Mouse (Mus musculus): Measurements from ENCODE around the gene Dnm3. TPM values are rescaled to one million over a fixed set of nuclear protein-coding genes. Genes with fewer than 3 reads are reported as not detected.

Gene Dnm3
- polyA plus RNA-seq, 1 experiment, result 8.2 TPM

GRCm38 (mm10) chr1:161980626-161981298 lies 497.1 kb downstream of the Dnm3 start:
- WGBS, result 68% methylated on average over 9 of the region's 9 CpGs
- peaks cover 9% of the 10 kb centered on the region; the same call in 1 of the 2 replicates for H3K4me1 ChIP-seq (ENCODE audit: control insufficient read depth, insufficient read depth, low read length)
- H3K27ac ChIP-seq (ENCODE audit: insufficient read depth, low read depth, low read length), result no peak overlapping the region
- TF ChIP-seq POLR2A (IDR thresholded peaks at IDR 0.05; ENCODE audit: low read depth, low read length) (no peak), CTCF (conservative IDR thresholded peaks at IDR 0.05; ENCODE audit: insufficient read depth, insufficient read length, low read depth, low read length) (no peak)
- no peaks in the 10 kb centered on the region for H3K36me3 ChIP-seq (ENCODE audit: control insufficient read depth, insufficient read depth, low read length)
- H3K4me3 ChIP-seq (ENCODE audit: insufficient read depth, low read depth, low read length), result no peak overlapping the region
- no peaks in the 10 kb centered on the region for H3K27me3 ChIP-seq (replicated peaks; ENCODE audit: control insufficient read depth, insufficient read depth, low read length)
- DNase-seq, result peak; percentile 52

- Histone ChIP-seq H3K36me3 (ENCODE audit: control insufficient read depth, insufficient read depth, low read length) (no peaks in the 10 kb centered on the region), H3K4me3 (ENCODE audit: insufficient read depth, low read depth, low read length) (no peak overlapping the region), H3K27ac (ENCODE audit: insufficient read depth, low read depth, low read length) (no peak overlapping the region), H3K27me3 (replicated peaks; ENCODE audit: control insufficient read depth, insufficient read depth, low read length) (no peaks in the 10 kb centered on the region), H3K4me1 (ENCODE audit: control insufficient read depth, insufficient read depth, low read length) (peaks cover 9% of the 10 kb centered on the region; the same call in 1 of the 2 replicates)
- DNase-seq, result no peak
- WGBS, result 78% methylated on average over 2 of the region's 2 CpGs
- TF ChIP-seq POLR2A (IDR thresholded peaks at IDR 0.05; ENCODE audit: low read depth, low read length) (no peak), CTCF (conservative IDR thresholded peaks at IDR 0.05; ENCODE audit: insufficient read depth, insufficient read length, low read depth, low read length) (no peak)
Observed at GRCm38 (mm10) chr1:161980046-161980445, 497.8 kb downstream of the Dnm3 start.

GRCm38 (mm10) chr1:161979536-161979935 lies 498.3 kb downstream of the Dnm3 start, which contains the start of gene 4930558K02Rik:
Gene 4930558K02Rik (minus strand): TSS chr1:161979636.
- Histone ChIP-seq H3K27me3 (replicated peaks; ENCODE audit: control insufficient read depth, insufficient read depth, low read length) (no peaks in the 10 kb centered on the region), H3K4me3 (ENCODE audit: insufficient read depth, low read depth, low read length) (no peak within 1 kb of the TSS), H3K4me1 (ENCODE audit: control insufficient read depth, insufficient read depth, low read length) (peaks cover 9% of the 10 kb centered on the region; the same call in 1 of the 2 replicates), H3K27ac (ENCODE audit: insufficient read depth, low read depth, low read length) (no peak within 1 kb of the TSS), H3K36me3 (ENCODE audit: control insufficient read depth, insufficient read depth, low read length) (no peaks in the 10 kb centered on the region)
- no peak for DNase-seq
- TF ChIP-seq POLR2A (IDR thresholded peaks at IDR 0.05; ENCODE audit: low read depth, low read length), result no peak
- TF ChIP-seq CTCF (conservative IDR thresholded peaks at IDR 0.05; ENCODE audit: insufficient read depth, insufficient read length, low read depth, low read length), result no peak
- WGBS, result 69% methylated on average over 1 of the region's 1 CpGs

GRCm38 (mm10) chr1:161978173-161978700 lies 499.6 kb downstream of the Dnm3 start:
- Histone ChIP-seq H3K27me3 (replicated peaks; ENCODE audit: control insufficient read depth, insufficient read depth, low read length) (no peaks in the 10 kb centered on the region), H3K36me3 (ENCODE audit: control insufficient read depth, insufficient read depth, low read length) (no peaks in the 10 kb centered on the region), H3K4me1 (ENCODE audit: control insufficient read depth, insufficient read depth, low read length) (peaks cover 12% of the 10 kb centered on the region; the same call in 1 of the 2 replicates), H3K4me3 (ENCODE audit: insufficient read depth, low read depth, low read length) (no peak overlapping the region), H3K27ac (ENCODE audit: insufficient read depth, low read depth, low read length) (no peak overlapping the region)
- WGBS, result 89% methylated on average over 5 of the region's 5 CpGs
- TF ChIP-seq POLR2A (IDR thresholded peaks at IDR 0.05; ENCODE audit: low read depth, low read length) (no peak), CTCF (conservative IDR thresholded peaks at IDR 0.05; ENCODE audit: insufficient read depth, insufficient read length, low read depth, low read length) (no peak)
- no peak for DNase-seq

GRCm38 (mm10) chr1:161977331-161977730 lies 500.5 kb downstream of the Dnm3 start:
- no peaks in the 10 kb centered on the region for H3K27me3 ChIP-seq (replicated peaks; ENCODE audit: control insufficient read depth, insufficient read depth, low read length)
- WGBS, result 70% methylated on average over 4 of the region's 4 CpGs
- peaks cover 12% of the 10 kb centered on the region; the same call in 1 of the 2 replicates for H3K4me1 ChIP-seq (ENCODE audit: control insufficient read depth, insufficient read depth, low read length)
- no peak overlapping the region for H3K27ac ChIP-seq (ENCODE audit: insufficient read depth, low read depth, low read length)
- H3K36me3 ChIP-seq (ENCODE audit: control insufficient read depth, insufficient read depth, low read length), result no peaks in the 10 kb centered on the region
- no peak overlapping the region for H3K4me3 ChIP-seq (ENCODE audit: insufficient read depth, low read depth, low read length)
- no peak for DNase-seq
- no peak for TF ChIP-seq CTCF (conservative IDR thresholded peaks at IDR 0.05; ENCODE audit: insufficient read depth, insufficient read length, low read depth, low read length)

- Histone ChIP-seq H3K36me3 (ENCODE audit: control insufficient read depth, insufficient read depth, low read length) (no peaks in the 10 kb centered on the region), H3K4me1 (ENCODE audit: control insufficient read depth, insufficient read depth, low read length) (peaks cover 12% of the 10 kb centered on the region; the same call in 1 of the 2 replicates), H3K4me3 (ENCODE audit: insufficient read depth, low read depth, low read length) (no peak overlapping the region), H3K27me3 (replicated peaks; ENCODE audit: control insufficient read depth, insufficient read depth, low read length) (no peaks in the 10 kb centered on the region), H3K27ac (ENCODE audit: insufficient read depth, low read depth, low read length) (no peak overlapping the region)
- TF ChIP-seq CTCF (conservative IDR thresholded peaks at IDR 0.05; ENCODE audit: insufficient read depth, insufficient read length, low read depth, low read length) (peak; percentile 41), POLR2A (IDR thresholded peaks at IDR 0.05; ENCODE audit: low read depth, low read length) (no peak)
- 38% methylated on average over 16 of the region's 16 CpGs for WGBS
- DNase-seq, result peak; percentile 90
Observed at GRCm38 (mm10) chr1:161976255-161977182, 501.3 kb downstream of the Dnm3 start.

Data from kidney, adult 2 months (tissue).